Mouse (Mus musculus): ENCODE results near the gene Zfp651. TPM values are rescaled to one million over a fixed set of nuclear protein-coding genes. Genes with fewer than 3 reads are reported as not detected.

Gene Zfp651
- total and polyA plus RNA-seq, 2 experiments from 2014 or later, result 13.2 to 34.5 TPM

DNA sequence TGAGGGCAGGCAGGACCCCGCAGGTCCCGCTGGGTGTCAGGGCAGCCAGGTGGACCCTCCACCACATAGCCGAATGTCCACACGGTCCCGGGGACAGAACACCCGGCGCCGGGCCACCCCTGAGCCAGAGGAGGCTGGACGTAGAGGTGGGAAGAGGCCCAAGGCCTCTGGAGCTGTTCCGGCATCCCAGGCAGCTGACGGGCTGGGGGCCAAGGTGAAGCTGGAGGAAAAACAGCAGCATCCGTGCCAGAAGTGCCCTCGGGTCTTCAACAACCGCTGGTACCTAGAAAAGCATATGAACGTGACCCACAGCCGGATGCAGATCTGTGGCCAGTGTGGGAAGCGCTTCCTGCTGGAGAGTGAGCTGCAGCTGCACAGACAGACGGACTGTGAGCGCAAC lies 4.6 kb downstream of the Zfp651 start:
- 72% methylated on average over 19 of the region's 19 CpGs for WGBS
- Histone ChIP-seq H3K4me3 (ENCODE audit: low read depth, low read length) (no peak overlapping the region), H3K27me3 (ENCODE audit: control insufficient read depth, insufficient read depth, low read length) (no peaks in the 10 kb centered on the region), H3K9ac (replicated peaks; ENCODE audit: low read depth, low read length) (no peak overlapping the region), H3K27ac (ENCODE audit: low read depth) (no peak overlapping the region), H3K9me3 (replicated peaks; ENCODE audit: control insufficient read depth, low read length) (no peaks in the 10 kb centered on the region), H3K4me2 (ENCODE audit: low read depth, low read length) (no peak overlapping the region), H3K4me1 (ENCODE audit: control insufficient read depth, insufficient read depth) (peaks cover 10% of the 10 kb centered on the region), H3K36me3 (replicated peaks; ENCODE audit: control insufficient read depth, insufficient read depth, low read length) (peaks cover 60% of the 10 kb centered on the region)
- no peak for ATAC-seq (ENCODE audit: insufficient read depth, low read depth)
- DNase-seq (ENCODE audit: low spot score), result no peak
- TF ChIP-seq CTCF (IDR thresholded peaks at IDR 0.05; ENCODE audit: low read depth) (no peak), EP300 (IDR thresholded peaks at IDR 0.05; ENCODE audit: low read depth) (no peak)

DNA sequence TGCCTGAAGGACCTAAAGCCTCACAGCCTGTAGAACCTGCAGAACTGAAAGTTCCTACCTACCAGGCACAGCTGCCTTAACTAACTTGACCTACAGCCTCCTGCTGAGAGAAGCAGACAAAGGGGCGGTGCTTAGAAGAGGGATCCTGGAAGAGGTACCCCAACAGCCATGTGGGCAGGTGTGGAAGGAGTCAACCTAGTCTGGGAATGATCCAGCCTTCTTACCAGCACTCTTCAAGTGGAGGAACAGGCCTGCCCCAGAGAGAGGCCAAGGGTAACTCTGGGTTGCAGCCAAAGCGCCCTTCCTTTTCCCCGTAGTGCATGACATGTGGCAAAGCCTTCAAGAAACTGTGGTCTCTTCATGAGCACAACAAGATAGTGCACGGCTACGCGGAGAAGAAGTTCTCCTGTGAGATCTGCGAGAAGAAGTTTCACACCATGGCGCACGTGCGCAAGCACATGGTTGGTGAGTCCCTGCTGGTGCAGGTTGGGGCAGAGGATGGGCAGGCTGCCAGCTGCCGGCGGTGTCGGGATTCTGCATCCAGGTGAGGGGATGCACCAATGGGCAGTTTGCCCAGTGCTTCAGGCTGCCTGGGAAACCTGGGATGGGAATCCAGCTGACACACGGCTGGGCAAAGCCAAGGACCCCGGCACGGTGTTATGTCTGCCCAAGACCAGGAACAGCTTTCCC lies 6.2 kb downstream of the Zfp651 start:
- Histone ChIP-seq H3K4me2 (ENCODE audit: low read depth, low read length) (no peak overlapping the region), H3K9me3 (replicated peaks; ENCODE audit: control insufficient read depth, low read length) (no peaks in the 10 kb centered on the region), H3K27me3 (ENCODE audit: control insufficient read depth, insufficient read depth, low read length) (no peaks in the 10 kb centered on the region), H3K27ac (ENCODE audit: low read depth) (no peak overlapping the region), H3K9ac (replicated peaks; ENCODE audit: low read depth, low read length) (no peak overlapping the region), H3K4me3 (ENCODE audit: low read depth, low read length) (no peak overlapping the region), H3K4me1 (ENCODE audit: control insufficient read depth, insufficient read depth) (peaks cover 8% of the 10 kb centered on the region; the same call in 1 of the 2 replicates), H3K36me3 (replicated peaks; ENCODE audit: control insufficient read depth, insufficient read depth, low read length) (peaks cover 67% of the 10 kb centered on the region)
- DNase-seq (ENCODE audit: low spot score) (no peak), ATAC-seq (ENCODE audit: insufficient read depth, low read depth) (no peak)
- TF ChIP-seq CTCF (IDR thresholded peaks at IDR 0.05; ENCODE audit: low read depth) (no peak), EP300 (IDR thresholded peaks at IDR 0.05; ENCODE audit: low read depth) (no peak)
- 82% methylated on average over 16 of the region's 16 CpGs for WGBS

DNA sequence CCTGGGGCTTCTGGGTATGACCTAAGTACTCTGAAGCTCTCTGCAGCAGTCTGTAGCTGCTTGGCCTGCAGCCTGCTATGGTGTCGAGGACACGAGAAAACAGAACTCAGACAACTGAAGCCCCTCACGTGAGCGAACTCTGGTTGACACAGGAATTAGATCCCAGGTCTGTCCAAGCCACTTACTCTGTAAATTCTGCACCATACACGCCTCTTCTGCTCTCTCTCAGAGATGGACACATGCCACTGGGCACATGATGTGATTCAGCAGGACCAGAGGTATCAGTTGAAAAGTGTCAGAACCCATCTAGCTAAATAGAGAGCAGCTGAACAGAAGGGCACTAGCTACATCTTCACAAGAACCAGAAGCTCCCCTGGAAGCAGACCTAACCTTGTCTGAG lies 13.3 kb downstream of the Zfp651 start:
- 40% methylated on average over 5 of the region's 5 CpGs for WGBS
- ATAC-seq (ENCODE audit: insufficient read depth, low read depth) (no peak), DNase-seq (ENCODE audit: low spot score) (no peak)
- Histone ChIP-seq H3K27me3 (ENCODE audit: control insufficient read depth, insufficient read depth, low read length) (peaks cover 2% of the 10 kb centered on the region; the same call in 1 of the 2 replicates), H3K27ac (ENCODE audit: low read depth) (peak overlapping the region; percentile 38; the same call in 1 of the 2 replicates), H3K4me3 (ENCODE audit: low read depth, low read length) (no peak overlapping the region), H3K4me1 (ENCODE audit: control insufficient read depth, insufficient read depth) (peaks cover 22% of the 10 kb centered on the region), H3K36me3 (replicated peaks; ENCODE audit: control insufficient read depth, insufficient read depth, low read length) (peaks cover 18% of the 10 kb centered on the region), H3K4me2 (ENCODE audit: low read depth, low read length) (no peak overlapping the region), H3K9ac (replicated peaks; ENCODE audit: low read depth, low read length) (no peak overlapping the region), H3K9me3 (replicated peaks; ENCODE audit: control insufficient read depth, low read length) (no peaks in the 10 kb centered on the region)
- TF ChIP-seq EP300 (IDR thresholded peaks at IDR 0.05; ENCODE audit: low read depth) (no peak), CTCF (IDR thresholded peaks at IDR 0.05; ENCODE audit: low read depth) (no peak)

DNA sequence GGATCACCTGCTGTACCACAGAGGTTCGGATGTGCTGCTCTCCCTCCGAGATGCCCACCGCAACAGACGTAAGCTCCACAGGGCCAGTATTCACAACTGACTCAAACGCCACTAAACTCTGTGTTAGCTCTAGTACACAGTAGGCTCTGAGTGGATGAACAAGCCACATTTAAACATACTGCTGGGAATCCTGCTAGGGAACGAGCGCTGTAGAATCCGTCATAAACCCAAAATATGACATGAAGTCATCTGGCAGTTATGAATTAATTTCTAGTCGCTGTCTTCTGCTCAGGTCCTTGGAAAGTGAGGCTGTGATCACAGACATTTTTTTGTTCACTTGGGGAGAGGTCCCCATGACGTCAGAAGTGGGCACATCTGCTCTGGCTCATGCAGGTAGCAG lies 16.8 kb downstream of the Zfp651 start:
- TF ChIP-seq EP300 (IDR thresholded peaks at IDR 0.05; ENCODE audit: low read depth), result no peak
- no peak for TF ChIP-seq CTCF (IDR thresholded peaks at IDR 0.05; ENCODE audit: low read depth)
- peaks cover 19% of the 10 kb centered on the region; the same call in 1 of the 2 replicates for H3K27me3 ChIP-seq (ENCODE audit: control insufficient read depth, insufficient read depth, low read length)
- WGBS, result 54% methylated on average over 10 of the region's 10 CpGs

DNA sequence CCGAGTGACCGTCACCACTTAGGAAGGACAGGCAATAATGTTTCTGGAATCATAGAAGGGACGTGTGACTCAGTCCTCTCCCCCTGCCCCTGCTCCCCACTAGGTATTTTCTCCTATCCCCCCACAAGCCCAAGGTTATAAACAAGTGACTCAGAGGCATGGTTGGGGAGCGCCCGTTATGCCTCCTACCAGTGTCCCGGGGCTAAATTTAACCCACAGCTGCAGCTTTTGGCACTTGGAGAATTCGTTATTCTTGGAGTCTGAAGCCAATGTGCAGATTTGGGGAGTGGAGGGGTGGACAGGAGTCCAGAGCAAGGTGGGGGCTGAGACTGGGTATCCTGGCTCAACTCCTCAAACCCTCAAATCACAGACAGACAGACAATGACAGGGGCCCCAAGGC lies 17.4 kb downstream of the Zfp651 start:
- no peak overlapping the region for H3K9ac ChIP-seq (replicated peaks; ENCODE audit: low read depth, low read length)
- peaks cover 19% of the 10 kb centered on the region; the same call in 1 of the 2 replicates for H3K27me3 ChIP-seq (ENCODE audit: control insufficient read depth, insufficient read depth, low read length)
- ATAC-seq (ENCODE audit: insufficient read depth, low read depth), result peak; percentile 64
- H3K4me1 ChIP-seq (ENCODE audit: control insufficient read depth, insufficient read depth), result peaks cover 41% of the 10 kb centered on the region
- no peaks in the 10 kb centered on the region for H3K36me3 ChIP-seq (replicated peaks; ENCODE audit: control insufficient read depth, insufficient read depth, low read length)
- no peak for TF ChIP-seq CTCF (IDR thresholded peaks at IDR 0.05; ENCODE audit: low read depth)
- no peak for TF ChIP-seq EP300 (IDR thresholded peaks at IDR 0.05; ENCODE audit: low read depth)
- DNase-seq (ENCODE audit: low spot score), result peak; percentile 84
- no peak overlapping the region for H3K4me3 ChIP-seq (ENCODE audit: low read depth, low read length)
- H3K27ac ChIP-seq (ENCODE audit: low read depth), result peak overlapping the region; percentile 82
- no peak overlapping the region; the same call in 1 of the 2 replicates for H3K4me2 ChIP-seq (ENCODE audit: low read depth, low read length)
- WGBS, result 31% methylated on average over 7 of the region's 7 CpGs
- H3K9me3 ChIP-seq (replicated peaks; ENCODE audit: control insufficient read depth, low read length), result no peaks in the 10 kb centered on the region

More for the DNA sequence above, 16.8 kb downstream of the Zfp651 start:
- Histone ChIP-seq H3K36me3 (replicated peaks; ENCODE audit: control insufficient read depth, insufficient read depth, low read length) (no peaks in the 10 kb centered on the region), H3K9me3 (replicated peaks; ENCODE audit: control insufficient read depth, low read length) (no peaks in the 10 kb centered on the region), H3K4me2 (ENCODE audit: low read depth, low read length) (no peak overlapping the region; the same call in 1 of the 2 replicates), H3K9ac (replicated peaks; ENCODE audit: low read depth, low read length) (no peak overlapping the region), H3K4me3 (ENCODE audit: low read depth, low read length) (no peak overlapping the region), H3K27ac (ENCODE audit: low read depth) (peak overlapping the region; percentile 82), H3K4me1 (ENCODE audit: control insufficient read depth, insufficient read depth) (peaks cover 41% of the 10 kb centered on the region)
- ATAC-seq (ENCODE audit: insufficient read depth, low read depth) (peak; percentile 37; the same call in 1 of the 2 replicates), DNase-seq (ENCODE audit: low spot score) (peak; percentile 38)
